Mouse (Mus musculus): ENCODE measurements at regions not wholly inside any gene's neighbourhood (a gene's known extent, or its start where the extent isn't known, plus 50 kb on each side); places are given as distances from the start of the nearest gene placed in this dataset.

DNA sequence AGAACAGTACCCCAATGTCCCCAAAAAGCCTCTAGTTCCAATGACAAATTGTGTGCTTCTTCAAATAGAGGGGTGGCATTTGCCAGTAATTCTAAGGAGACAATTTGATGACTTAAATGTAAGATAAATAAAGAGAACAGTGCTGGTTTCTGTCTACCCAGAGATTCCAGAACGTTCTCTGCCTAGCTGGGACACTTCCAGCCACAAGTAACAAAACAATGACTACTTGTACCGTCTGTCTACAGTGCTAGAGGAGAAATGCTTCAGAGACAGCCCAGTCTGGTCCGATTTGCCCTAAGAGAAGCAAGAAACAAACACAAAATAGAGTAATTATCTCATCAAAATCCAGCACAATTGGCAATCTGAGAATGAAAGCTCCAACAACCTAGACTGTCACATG lies 164.9 kb upstream of the Cdh5 start:
- peak; percentile 13 to 28 for DNase-seq (ENCODE audit: low spot score in 2 of 2)

DNA sequence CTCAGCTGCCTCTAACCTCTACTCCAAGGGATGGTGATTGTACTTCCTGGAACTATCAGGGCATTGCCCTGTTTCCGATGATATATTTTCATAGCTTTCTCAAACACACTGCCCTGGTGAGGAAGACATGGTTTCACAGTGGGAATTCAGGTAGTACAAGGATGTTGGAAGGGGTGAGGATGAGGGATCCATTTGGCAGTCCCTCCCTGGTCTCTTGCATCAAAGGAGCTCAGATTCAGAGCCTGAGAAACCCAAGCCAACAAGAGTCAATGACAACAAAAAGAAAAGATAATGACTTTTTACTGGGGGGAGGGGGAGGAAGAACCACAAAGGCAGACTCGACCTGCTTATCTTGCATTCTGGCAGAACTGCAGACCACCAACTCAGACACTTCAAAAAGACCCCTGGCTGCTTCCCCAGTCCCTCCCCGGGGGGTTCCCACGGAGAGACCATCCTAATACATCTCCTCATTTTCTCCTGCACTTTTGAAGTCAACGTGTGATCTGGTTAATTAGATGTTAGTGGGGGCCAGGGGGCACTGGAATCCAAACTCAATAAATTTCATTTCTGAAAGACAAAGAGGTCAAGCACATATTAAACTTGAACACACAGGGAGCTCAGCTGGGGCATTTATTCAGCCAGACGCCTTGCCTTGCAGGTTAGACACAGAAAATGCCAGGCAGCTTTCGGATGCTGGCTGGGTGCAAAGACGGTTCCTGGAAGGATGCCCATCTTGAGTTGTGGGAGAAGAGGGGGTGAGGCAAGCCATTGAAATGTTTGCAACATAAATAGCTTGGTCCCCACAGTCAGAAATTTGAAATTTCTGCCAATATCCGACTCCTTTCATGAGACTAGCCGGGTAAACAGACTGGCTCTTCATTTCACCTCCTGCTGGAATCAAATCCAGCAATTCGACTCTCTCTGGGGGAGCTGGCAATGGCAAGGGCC lies 162.9 kb upstream of the Cdh5 start:
- peak; percentile 40 to 51 for DNase-seq (ENCODE audit: low spot score in 2 of 2)

DNA sequence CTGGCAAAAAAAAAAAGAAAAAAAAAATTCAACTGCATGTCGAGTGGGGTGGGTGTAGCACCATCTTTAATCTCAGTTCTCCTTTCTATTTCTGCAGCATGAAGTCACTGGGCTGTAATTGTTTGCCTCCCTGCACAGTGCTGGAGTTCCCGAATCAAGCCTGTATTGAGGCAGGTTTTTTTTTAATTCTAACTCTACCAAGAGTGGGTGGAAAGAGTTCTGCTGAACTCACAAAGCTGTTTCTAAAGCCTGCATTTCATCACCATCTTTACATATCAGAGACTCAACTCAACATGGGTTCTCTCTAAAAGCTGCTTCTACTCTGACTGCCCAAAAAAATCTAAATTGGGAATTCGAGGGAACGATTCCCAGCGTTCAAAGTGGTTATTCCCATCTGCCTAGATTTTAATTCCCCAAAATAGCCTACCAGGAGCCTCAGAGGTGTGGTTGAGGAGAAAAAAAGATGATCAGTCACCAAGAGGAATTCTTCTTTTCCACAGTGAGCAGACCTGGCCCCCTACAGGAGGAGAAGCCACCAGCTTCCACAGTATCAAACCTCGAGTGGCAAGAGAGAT lies 160.4 kb upstream of the Cdh5 start:
- peak; percentile 3 to 26 for DNase-seq (ENCODE audit: low spot score in 2 of 2)

DNA sequence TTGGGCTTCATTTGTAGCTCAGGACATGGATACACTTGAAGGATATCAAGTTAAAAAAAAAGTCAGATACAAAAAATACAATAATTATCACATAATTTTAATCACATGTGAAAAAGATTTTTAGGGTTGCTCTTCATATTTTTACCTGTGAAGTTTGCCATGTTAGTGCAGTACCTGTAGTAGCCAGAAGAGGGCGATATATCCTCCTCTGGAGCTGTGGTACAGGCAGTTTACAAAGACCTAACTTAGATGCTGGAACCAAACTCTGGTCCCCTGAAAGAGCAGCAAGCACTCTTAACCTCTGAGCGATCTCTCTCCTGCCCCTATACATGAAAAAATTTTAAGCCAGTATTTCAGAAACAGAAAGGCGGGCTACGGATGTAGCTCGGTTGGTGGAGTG lies 153.0 kb upstream of the Cdh5 start:
- DNase-seq (ENCODE audit: low spot score in 2 of 2), result no peak

DNA sequence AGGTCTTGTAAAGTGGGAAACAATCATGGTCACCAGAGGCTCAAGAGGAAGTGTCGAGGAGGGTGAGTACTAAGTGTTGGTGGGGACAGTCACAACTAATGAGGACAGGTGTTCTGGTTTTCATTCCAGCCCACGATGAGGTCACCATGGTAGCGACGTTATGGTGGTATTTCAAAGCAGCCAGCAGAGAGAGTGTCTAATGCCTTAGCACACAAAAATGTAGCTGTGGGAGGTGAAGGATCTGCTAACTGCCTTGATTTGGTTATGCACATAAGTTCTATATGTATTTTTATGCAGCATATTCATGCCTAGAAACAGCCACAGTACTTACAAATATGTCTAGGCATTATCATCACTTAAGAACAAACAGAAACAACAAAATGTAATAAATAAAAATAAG lies 151.0 kb upstream of the Cdh5 start:
- DNase-seq (ENCODE audit: low spot score in 2 of 2), result no peak

DNA sequence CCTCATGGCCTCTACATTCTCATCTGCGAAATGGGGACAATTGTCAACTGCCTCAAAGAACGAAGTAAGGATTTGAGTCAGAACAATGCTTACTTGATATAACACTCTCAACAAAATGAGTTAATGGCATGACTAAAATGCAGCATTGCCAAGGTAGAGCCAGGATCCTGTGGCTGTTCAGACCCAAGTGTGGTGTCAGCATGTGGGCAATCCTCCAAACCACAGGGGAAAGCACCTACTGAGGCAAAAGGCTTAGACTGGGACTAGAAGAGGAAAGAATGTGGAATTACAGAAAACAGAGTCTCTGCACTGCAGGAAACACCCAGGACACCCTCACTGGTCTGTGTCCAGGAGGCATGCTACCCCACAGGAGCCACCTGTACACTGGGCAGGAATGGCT lies 147.8 kb upstream of the Cdh5 start:
- DNase-seq (ENCODE audit: low spot score in 2 of 2), result no peak

DNA sequence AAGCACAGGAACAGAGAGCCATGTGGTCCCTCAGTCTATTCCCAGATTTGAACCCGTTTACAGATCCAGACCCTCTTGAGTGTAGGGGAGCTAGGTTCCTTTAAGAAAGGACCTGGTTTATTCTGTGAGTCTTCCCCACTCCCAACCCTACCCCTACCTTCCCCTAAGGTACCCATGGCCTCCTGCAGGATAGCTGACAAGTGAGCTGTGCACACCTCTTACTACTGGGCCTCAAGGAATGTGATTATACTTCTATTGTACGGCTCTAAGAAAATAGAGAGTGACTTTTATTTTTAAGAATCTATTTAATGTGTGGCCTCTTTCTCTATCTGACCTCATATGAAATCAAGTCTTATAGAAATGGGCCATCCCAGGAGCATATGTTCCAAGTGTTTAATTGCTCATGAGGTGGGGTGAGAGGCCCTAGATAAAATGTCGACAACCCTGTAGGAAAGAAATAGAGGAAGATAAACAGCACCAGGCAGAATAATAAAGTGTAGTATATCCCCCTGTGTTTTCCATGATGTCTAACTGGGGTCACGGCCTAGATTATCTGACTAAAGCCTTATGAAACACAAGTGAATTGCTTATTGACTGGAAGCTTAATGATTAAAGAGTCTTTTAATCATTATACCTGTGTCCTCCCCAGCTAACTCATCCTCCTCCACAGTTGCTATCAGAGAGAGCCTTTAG lies 145.7 kb upstream of the Cdh5 start:
- DNase-seq (ENCODE audit: low spot score in 2 of 2), result no peak

DNA sequence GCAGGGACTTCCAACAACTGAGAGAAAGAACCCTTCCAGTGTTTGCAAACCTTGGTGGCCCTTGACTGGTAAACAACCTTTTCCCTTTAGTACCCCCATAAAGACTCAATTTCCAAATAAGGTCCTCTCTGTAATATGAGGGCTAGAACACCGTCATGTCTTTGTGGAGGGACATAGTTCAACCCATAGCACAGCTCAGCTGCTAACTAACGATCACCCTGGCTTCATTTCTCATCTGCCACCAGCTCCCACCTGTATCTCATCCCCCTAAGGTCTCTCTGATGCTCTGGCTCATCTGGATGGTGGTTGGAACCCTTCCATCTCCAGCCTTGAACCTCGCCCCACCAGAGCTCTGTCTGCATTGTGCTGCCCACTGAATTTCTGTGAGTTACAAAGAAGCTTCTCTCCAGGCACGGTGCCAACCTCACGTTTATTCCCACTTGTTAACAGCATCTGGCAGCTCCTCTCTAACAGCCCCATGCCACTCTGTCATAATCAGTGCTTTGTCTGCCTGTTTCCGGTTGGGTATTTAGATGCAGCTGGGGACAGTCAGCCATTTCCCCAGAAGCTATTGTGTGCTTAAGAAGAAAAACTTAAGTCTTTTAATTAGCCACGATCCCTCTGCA lies 137.0 kb upstream of the Cdh5 start:
- peak; percentile 19 to 21 for DNase-seq (ENCODE audit: low spot score in 2 of 2)

DNA sequence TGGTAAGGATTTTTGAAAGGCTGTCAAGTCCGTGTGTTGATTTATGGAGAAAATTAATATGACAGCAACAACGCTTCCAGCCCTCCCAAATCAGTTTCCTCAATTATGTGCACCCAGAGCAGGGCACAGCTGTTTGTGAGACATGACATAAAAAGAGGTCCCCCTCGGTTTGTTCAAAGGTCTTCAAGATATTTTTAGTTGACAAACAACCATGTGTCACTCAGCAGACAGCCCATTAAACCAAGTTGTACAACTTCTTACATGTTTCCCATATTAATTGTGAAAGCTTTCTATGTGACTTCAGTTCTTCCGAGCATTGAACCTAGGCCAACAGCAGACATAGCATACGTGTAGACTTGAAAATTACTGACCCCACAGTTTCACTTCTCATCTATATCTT lies 131.5 kb upstream of the Cdh5 start:
- DNase-seq (ENCODE audit: low spot score in 2 of 2), result no peak

DNA sequence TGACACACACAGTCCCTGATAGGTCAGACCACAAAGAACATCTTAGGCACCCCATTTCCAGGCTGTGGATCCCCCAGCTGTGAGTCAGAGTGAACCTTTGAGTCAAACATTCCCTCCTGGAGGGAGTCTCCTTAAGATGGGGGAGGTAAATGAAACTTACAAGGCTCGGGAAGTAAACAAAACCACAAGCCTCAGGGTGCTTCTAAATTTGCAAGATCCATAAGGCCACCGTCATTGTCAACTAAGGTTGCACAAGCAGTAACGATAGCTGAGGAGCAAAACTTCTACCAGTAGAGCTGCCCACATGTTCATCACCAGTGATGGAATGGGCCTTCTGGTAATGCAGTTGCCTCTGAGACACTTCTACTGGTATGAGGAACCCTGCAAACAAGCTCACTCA lies 130.9 kb upstream of the Cdh5 start:
- DNase-seq (ENCODE audit: low spot score in 2 of 2), result no peak

DNA sequence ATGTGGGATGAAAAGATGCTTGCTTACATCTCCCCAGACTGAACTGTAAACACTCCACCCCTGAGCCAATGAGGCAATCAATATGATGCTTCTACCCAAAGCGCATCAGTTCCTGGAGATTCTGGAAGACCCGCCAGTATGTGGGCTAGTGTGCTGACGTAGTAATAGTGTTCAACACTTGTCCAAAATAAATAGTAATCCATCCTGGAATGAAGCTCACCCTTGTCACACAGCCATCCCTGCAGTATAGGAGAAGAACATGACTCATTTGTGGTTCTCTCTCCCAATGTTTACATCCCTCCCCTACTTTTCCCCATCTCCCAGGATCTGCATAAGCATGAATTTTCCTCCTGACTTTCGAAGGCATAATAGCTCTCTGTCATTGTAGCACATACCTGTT lies 130.5 kb upstream of the Cdh5 start:
- DNase-seq (ENCODE audit: low spot score in 2 of 2), result no peak

DNA sequence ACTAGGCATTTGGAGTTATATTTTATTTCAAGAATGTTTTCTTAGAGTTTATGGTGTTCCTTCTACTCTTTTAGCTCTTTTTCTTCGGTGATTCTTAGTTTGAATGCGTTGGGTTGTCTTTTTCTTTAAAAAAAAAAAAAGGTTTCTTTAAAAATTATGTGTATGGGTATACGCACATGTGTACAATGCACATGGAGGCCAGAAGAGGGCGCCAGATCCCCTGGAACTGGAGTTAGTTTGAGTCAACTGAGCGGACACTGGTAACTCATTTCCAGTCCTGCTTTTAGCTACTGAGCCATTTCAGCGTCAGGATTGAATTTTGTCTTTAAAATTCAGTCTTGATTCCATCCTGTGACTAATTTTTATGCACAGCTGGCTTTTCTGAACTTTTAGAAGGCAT lies 124.9 kb upstream of the Cdh5 start:
- DNase-seq (ENCODE audit: low spot score in 2 of 2), result no peak

DNA sequence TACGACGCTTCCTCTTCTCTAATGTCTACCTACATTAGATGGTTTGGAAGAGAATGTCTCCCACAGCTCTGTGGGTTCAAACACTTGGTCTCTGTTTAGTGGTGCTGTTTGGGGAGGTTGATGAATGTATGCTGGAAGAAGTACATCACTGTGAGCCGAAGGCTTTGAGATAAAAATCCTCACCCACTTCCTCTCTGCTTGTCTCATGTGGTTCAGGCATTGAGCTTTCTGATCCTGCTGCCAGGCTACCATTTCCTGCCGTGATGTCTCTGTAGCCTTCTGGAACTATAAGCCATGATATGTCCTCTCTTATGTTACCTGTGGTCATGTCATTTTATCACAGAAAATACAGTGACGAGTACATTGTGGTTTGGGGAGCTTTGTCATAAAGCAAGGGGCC lies 122.5 kb upstream of the Cdh5 start:
- no peak for DNase-seq (ENCODE audit: low spot score in 2 of 2)

DNA sequence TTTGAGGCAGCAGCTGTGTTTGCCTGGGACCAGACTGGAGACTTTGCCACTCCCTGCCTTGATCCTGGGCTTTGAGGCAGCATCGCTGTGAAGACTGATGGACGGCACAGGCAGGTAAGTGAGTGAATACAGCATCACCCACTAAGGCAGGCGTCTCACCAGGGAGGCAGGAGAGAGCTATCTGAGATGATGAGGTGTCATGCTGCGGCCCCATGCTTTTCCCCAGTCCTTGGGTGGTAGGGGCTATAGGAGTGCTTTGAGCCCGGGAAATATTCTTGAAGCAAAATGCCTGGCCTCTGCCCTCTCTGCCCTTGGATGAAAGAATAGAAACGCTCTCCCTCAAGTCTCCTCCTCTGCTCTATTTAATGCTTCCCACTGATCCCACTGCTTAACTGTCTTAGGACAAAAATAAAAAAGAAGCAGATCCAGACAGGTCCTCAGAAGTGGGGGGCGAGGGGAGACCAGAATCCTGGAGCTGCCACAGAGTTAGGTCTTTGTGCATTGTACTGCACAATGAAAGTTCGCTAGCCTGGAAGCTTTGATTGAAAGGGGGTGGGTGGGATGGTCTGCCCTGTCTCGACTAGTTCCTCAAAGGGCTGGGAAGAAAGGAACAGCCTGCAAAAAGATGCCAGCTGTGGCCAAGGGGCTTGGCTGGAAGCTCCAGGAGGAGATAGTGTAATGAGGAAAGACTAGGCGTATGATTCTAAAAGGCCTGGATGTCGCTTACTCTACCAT lies 117.4 kb upstream of the Cdh5 start:
- DNase-seq (ENCODE audit: low spot score in 2 of 2), result no peak

DNA sequence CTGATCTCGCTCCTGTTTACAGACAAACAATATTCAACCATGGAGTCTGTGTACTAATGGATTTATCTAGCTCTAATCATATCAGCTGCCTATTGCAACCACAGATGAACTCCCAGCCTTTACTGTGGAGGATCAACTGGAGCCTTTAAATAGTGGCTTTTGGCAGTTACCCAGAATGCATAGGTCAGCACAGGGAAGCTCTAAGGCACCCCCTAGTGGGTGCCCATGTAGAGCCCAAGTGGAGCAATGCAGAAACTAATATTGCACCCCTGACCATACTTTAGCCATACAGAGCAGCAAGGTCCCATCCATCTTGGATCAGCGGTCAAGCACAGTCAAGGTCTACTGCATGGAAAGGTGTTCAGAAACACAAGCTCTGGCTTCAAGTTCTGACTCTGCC lies 115.8 kb upstream of the Cdh5 start:
- DNase-seq (ENCODE audit: low spot score in 2 of 2), result no peak

DNA sequence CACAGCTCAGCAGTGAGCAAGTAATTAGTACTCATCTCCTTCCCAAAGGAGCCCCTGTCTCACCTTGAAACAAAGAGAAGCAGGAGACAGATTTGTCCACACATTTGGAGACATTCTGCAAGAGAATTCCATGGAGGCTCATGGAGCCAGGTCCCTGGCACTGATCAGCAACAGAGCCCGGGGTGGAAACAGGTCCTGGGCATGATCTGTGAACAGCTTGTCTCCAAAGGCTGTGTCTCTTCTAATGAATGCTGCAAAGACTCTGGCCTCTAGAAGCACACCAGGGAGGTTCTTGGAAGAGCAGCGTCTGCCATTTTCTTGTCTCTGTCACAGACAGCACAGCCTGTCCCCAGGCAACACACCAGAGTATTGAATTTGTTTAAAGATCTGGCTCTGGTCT lies 107.5 kb upstream of the Cdh5 start:
- no peak for DNase-seq (ENCODE audit: low spot score in 2 of 2)

DNA sequence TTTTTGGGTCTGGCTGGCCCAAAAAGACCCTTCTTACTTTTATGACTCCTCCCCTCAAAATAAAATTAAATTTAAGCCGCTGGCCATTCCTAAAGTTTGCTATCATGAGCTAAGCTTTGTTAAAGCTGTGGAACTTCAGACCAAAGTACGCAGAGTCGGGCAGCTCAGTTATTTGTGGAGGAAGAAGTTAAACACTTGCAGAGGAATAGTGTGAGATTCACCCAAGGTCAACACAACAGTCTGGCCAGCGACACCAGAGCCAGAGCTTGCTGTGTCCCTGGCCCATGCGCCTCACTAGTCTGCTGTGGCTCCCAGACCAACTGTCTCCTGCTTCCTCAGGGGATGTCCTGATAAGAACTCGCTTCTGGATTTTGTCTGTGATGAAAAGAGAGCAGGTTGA lies 103.3 kb upstream of the Cdh5 start:
- DNase-seq (ENCODE audit: low spot score in 2 of 2), result no peak

DNA sequence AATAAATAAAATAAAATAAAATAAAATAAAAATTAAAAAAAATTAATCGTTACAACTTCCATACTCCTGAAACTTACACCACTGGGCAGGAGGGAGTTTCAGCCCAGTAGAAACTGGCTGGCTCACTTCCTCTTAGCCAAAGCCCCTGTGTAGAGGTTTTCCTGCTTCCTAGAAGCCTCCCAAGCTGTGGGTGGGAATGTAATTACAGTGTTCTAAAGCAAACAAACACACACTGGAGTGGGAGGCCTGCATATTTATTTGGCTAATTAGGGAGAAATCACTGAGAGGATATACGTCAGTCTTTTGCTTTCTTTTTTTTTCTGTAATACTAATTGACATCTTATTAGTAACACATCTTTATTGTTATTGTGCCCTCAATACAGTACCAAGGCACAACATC lies 94.2 kb upstream of the Cdh5 start:
- DNase-seq (ENCODE audit: low spot score in 2 of 2), result no peak

DNA sequence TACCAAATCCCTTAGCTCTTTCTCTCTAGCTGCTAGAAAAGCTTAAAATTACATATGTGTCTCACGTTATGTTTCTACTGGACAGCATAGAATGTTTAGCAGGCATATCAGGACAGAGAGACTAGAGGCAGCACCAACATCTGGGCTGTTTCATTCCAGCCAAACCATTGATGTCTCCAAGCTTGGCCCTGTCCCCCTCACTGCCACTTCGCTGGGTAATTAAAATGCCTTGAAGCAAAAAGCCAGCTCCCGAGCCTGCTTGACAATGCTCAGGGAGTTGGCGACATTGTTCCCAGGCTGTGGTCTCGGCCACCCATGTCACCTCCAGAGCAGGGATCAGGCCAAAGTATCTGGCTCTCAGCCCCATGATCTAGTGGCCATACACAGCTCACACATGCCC lies 92.7 kb upstream of the Cdh5 start:
- DNase-seq (ENCODE audit: low spot score in 2 of 2), result no peak

DNA sequence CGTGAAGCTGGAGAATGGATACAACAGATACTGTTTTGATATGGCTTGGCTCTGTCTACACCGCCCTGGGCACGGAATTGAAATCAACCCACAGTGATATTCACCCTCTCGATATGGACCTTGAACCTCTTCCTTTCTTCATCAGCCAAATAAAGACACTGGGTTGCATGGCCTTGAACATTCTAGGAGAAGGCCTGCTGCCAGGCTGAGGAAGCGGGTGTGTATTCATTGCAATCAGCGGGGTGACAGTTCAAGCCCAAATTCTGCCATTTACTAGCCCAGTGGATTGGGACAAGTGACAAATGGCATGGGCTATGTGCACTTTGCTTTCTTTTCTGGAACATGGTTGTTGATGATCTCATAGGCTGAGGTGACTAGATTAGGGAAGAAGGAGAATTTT lies 92.1 kb upstream of the Cdh5 start:
- DNase-seq (ENCODE audit: low spot score in 2 of 2), result no peak

DNA sequence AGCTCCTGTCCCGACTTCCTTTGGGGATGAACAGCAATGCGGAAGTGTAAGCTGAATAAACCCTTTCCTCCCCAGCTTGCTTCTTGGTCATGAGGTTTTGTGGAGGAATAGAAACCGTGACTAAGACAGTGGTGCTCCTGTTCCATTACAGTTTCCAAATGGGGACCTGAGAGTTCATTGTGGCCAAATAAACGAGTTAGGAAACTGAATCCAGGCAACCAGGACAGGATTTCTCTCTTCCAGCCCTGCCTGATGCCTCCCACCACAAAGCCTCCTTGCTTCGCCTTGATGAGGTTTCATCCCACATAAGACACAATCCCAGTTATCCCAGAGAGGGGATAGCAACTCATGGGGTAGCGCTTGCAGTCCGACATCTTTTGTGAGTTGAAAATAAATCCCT lies 79.2 kb upstream of the Cdh5 start:
- DNase-seq (ENCODE audit: low spot score in 2 of 2), result no peak
